Mouse (Mus musculus) heart, adult 2 months (tissue): Measurements from ENCODE around the gene Cptp. TPM values are rescaled to one million over a fixed set of nuclear protein-coding genes. Genes with fewer than 3 reads are reported as not detected.

Source experiments
- DNase-seq, 2 experiments: peaks; one replicate each; pipeline ENCODE4 v3.0.0; 2021
- H3K27ac ChIP-seq: fragments of 200-600 bp; 2 replicates; pipeline ENCODE4 v1.8.1; 2022
- H3K27me3 ChIP-seq: fragments of 200-500 bp; 2 replicates; pipeline ENCODE4 v1.6.1; 2012; ENCODE audit warnings: mild to moderate bottlenecking, low read length, inconsistent platforms, mixed read lengths; ENCODE audit not compliant: control insufficient read depth, insufficient read depth
- H3K36me3 ChIP-seq: fragments of 200-500 bp; 2 replicates; pipeline ENCODE4 v1.6.1; 2012; ENCODE audit warnings: low read length, inconsistent platforms; ENCODE audit not compliant: control insufficient read depth, insufficient read depth
- H3K4me1 ChIP-seq: fragments of 200-500 bp; 2 replicates; pipeline ENCODE4 v1.6.1; 2011; ENCODE audit warnings: low read length; ENCODE audit not compliant: control insufficient read depth, insufficient read depth
- H3K4me3 ChIP-seq: fragments of 200-600 bp; 2 replicates; pipeline ENCODE4 v1.8.1; 2022
- H3K79me2 ChIP-seq: fragments of 200-500 bp; replicated peaks from 2 replicates; pipeline ENCODE4 v1.6.1; 2012; ENCODE audit warnings: mild to moderate bottlenecking, inconsistent platforms, low read length, moderate library complexity, mixed read lengths; ENCODE audit not compliant: control insufficient read depth, insufficient read depth
- H3K9ac ChIP-seq: fragments of 200-500 bp; 2 replicates; pipeline ENCODE4 v1.6.1; 2012; ENCODE audit warnings: low read depth, mild to moderate bottlenecking, control low read depth, inconsistent platforms, low read length, mixed read lengths
- CTCF ChIP-seq: fragments of 200-600 bp; IDR thresholded peaks from 2 replicates; pipeline ENCODE4 v1.8.1; 2022; ENCODE audit warnings: antibody characterized with exemption, mild to moderate bottlenecking, moderate library complexity
- EP300 ChIP-seq: fragments of 200-500 bp; IDR thresholded peaks from 2 replicates; pipeline ENCODE4 v1.6.1; 2011; ENCODE audit warnings: low read depth, low read length, control low read depth; ENCODE audit not compliant: insufficient read depth
- POLR2A ChIP-seq: fragments of 200-500 bp; IDR thresholded peaks from 2 replicates; pipeline ENCODE4 v1.6.1; 2011; ENCODE audit warnings: mild to moderate bottlenecking, low read depth, low read length, control low read depth; ENCODE audit not compliant: insufficient read depth
- WGBS: fragments of 180-500 bp; shearing (Covaris S2); methylation state at CpG from one replicate; pipeline ENCODE4 v1.1.7; 2018; 5-methylcytosine and 5-hydroxymethylcytosine counted together
- intact Hi-C: fragments of 180-260 bp; cut with DNase I; formaldehyde crosslinking; loops from one replicate; pipeline ENCODE4 v1.15.1; 2025
- polyA plus RNA-seq: library from polyadenylated mRNA; depleted of rRNA; stranded (reverse); fragments of >200 nt; gene quantifications from 2 replicates; pipeline ENCODE4 v1.2.3, GENCODE M21; 2012
- total RNA-seq, 2 experiments: library from RNA; stranded (reverse); gene quantifications; 2 replicates each; pipeline ENCODE4 v1.2.3; 2021

Gene Cptp
- total and polyA plus RNA-seq, 3 experiments = 5.1 to 12.4 (median 6.9) TPM

GRCm38 (mm10) chr4:155895826-155896225 lies 26.6 kb upstream of the Cptp start:
- H3K9ac ChIP-seq = no peak overlapping the region; the same call in 1 of the 2 replicates
- H3K4me3 ChIP-seq = peak overlapping the region; percentile 33; the same call in 1 of the 2 replicates
- intact Hi-C loops = no loop called here
- WGBS = 57% methylated on average over 4 of the region's 4 CpGs
- peaks cover 3% of the 10 kb centered on the region for H3K36me3 ChIP-seq
- H3K4me1 ChIP-seq = peaks cover 23% of the 10 kb centered on the region
- DNase-seq = peak; percentile 5 to 18
- TF ChIP-seq POLR2A (no peak), EP300 (no peak), CTCF (no peak)
- H3K79me2 ChIP-seq = peaks cover 10% of the 10 kb centered on the region; the same call in 1 of the 2 replicates
- H3K27me3 ChIP-seq = no peaks in the 10 kb centered on the region
- H3K27ac ChIP-seq = peak overlapping the region; percentile 18; the same call in 1 of the 2 replicates

- peak overlapping the region; percentile 76 for H3K27ac ChIP-seq
- intact Hi-C loops = no loop called here
- H3K27me3 ChIP-seq = no peaks in the 10 kb centered on the region
- H3K36me3 ChIP-seq = peaks cover 3% of the 10 kb centered on the region
- peak overlapping the region; percentile 7 for H3K9ac ChIP-seq
- H3K4me3 ChIP-seq = peak overlapping the region; percentile 33
- WGBS = 27% methylated on average over 6 of the region's 6 CpGs
- DNase-seq = peak; percentile 66 to 74
- TF ChIP-seq POLR2A = 0 out of 2 replicates have a peak, but pooled peaks have one; percentile 26
- no peak for TF ChIP-seq EP300
- no peak for TF ChIP-seq CTCF
- peaks cover 27% of the 10 kb centered on the region for H3K4me1 ChIP-seq
- H3K79me2 ChIP-seq = peaks cover 10% of the 10 kb centered on the region; the same call in 1 of the 2 replicates
Observed at GRCm38 (mm10) chr4:155895216-155895615, 26.0 kb upstream of the Cptp start.

- Histone ChIP-seq H3K9ac (peak overlapping the region; percentile 6), H3K79me2 (peaks cover 10% of the 10 kb centered on the region; the same call in 1 of the 2 replicates), H3K4me1 (peaks cover 27% of the 10 kb centered on the region), H3K27me3 (no peaks in the 10 kb centered on the region), H3K36me3 (peaks cover 3% of the 10 kb centered on the region), H3K4me3 (peak overlapping the region; percentile 33), H3K27ac (peak overlapping the region; percentile 76)
- TF ChIP-seq EP300 (no peak), POLR2A (0 out of 2 replicates have a peak, but pooled peaks have one; percentile 23), CTCF (peak; percentile 21)
- intact Hi-C loops = loop anchor here (5.0 kb wide), 1 partner anchor 218 kb away; no protein-coding TSS in a partner anchor
- peak; percentile 88 to 89 for DNase-seq
- WGBS = 6% methylated on average over 8 of the region's 8 CpGs
Observed at GRCm38 (mm10) chr4:155894311-155894881, 25.2 kb upstream of the Cptp start.

- H3K36me3 ChIP-seq = peaks cover 3% of the 10 kb centered on the region
- peak overlapping the region; percentile 23; the same call in 1 of the 2 replicates for H3K4me3 ChIP-seq
- H3K27me3 ChIP-seq = no peaks in the 10 kb centered on the region
- peaks cover 27% of the 10 kb centered on the region for H3K4me1 ChIP-seq
- intact Hi-C loops = loop anchor here (2.0 to 5.0 kb wide), 3 partner anchors 24 to 219 kb away; partner anchors contain the start of genes Cptp, Ints11 and Ube2j2
- 57% methylated on average over 8 of the region's 8 CpGs for WGBS
- peaks cover 10% of the 10 kb centered on the region; the same call in 1 of the 2 replicates for H3K79me2 ChIP-seq
- H3K9ac ChIP-seq = peak overlapping the region; percentile 39
- peak overlapping the region; percentile 76 for H3K27ac ChIP-seq
- DNase-seq = peak; percentile 2 to 15
- TF ChIP-seq CTCF = no peak
- TF ChIP-seq EP300 = no peak
- no peak for TF ChIP-seq POLR2A
Observed at GRCm38 (mm10) chr4:155893212-155893690, 24.0 kb upstream of the Cptp start.

GRCm38 (mm10) chr4:155892438-155893211 lies 23.4 kb upstream of the Cptp start:
- no peak for DNase-seq
- Histone ChIP-seq H3K4me3 (peak overlapping the region; percentile 96), H3K9ac (peak overlapping the region; percentile 98), H3K36me3 (peaks cover 3% of the 10 kb centered on the region), H3K79me2 (peaks cover 10% of the 10 kb centered on the region; the same call in 1 of the 2 replicates), H3K4me1 (peaks cover 27% of the 10 kb centered on the region), H3K27me3 (no peaks in the 10 kb centered on the region), H3K27ac (peak overlapping the region; percentile 96)
- intact Hi-C loops = loop anchor here (2.0 to 5.0 kb wide), 3 partner anchors 24 to 220 kb away; partner anchors contain the start of genes Cptp, Ints11 and Ube2j2
- 5% methylated on average over 37 of the region's 37 CpGs for WGBS
- TF ChIP-seq POLR2A = no peak
- no peak for TF ChIP-seq CTCF
- no peak for TF ChIP-seq EP300
